ENCODE assay signal across 16 mouse cellular contexts in the genomic region with DNA sequence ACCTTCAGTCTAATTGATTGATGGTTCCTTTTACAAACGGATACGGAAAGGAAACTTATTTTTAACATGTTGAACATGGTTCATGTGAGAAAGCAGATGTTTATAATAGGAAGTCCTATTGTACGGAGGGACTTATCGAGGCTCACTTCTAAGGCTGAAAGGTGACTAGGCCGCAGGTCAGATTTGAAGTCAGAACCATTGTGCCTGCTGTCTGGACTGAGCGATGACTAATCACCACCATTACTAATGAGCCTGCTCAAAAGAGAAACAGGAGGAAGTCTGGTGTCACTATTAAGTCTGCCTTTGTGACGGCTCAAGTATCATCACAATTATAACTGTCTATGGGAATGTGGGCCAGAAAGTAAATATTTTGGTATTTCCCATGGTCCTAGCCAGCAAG.
DNase-seq lines count a peak whose midpoint lies in the region; ATAC-seq and TF ChIP-seq lines count a peak whose summit lies in the region.
"Had no signal": no experiment of that assay in that cellular context is flagged by ENCODE, and none has a peak within 500 bp of the region (broad histone marks: within the 10 kb centered on the region; RNA-seq: fewer than 3 reads in every experiment).

No protein-coding gene starts in this region.

- no peaks in the 10 kb centered on the region for H3K9me3 ChIP-seq in lung, embryonic 15.5 days
- no peaks in the 10 kb centered on the region for H3K9me3 ChIP-seq in kidney, postnatal 0 days (replicated peaks; ENCODE audit: low read length)
- H3K9me3 ChIP-seq: hindbrain, embryonic 15.5 days had no signal

- TF ChIP-seq CTCF in kidney, postnatal 0 days (IDR thresholded peaks at IDR 0.05; ENCODE audit: low read depth) = no peak

- no peak overlapping the region for H3K27ac ChIP-seq in lung, embryonic 15.5 days
- no peak overlapping the region for H3K27ac ChIP-seq in kidney, postnatal 0 days
- H3K27ac ChIP-seq: hindbrain, embryonic 15.5 days had no signal

- no peak overlapping the region for H3K4me2 ChIP-seq in lung, embryonic 15.5 days
- H3K4me2 ChIP-seq in kidney, postnatal 0 days (ENCODE audit: low read length) = no peak overlapping the region
- H3K4me2 ChIP-seq: hindbrain, embryonic 15.5 days; liver, embryonic 11.5 days had no signal

- WGBS in lung, embryonic 15.5 days = 47% methylated on average over 7 of the region's 7 CpGs
- 52% methylated on average over 7 of the region's 7 CpGs for WGBS in kidney, postnatal 0 days

- no peak overlapping the region for H3K9ac ChIP-seq in lung, embryonic 15.5 days
- H3K9ac ChIP-seq in kidney, postnatal 0 days (ENCODE audit: low read depth, low read length) = no peak overlapping the region
- H3K9ac ChIP-seq: hindbrain, embryonic 15.5 days had no signal

- intact Hi-C loops in heart, postnatal 14 days (cut with DNase I) = no loop called here

- peak; percentile 67 for ATAC-seq in lung, embryonic 15.5 days (ENCODE audit: borderline replicate concordance, extremely low read depth, low FRiP score, low TSS enrichment)
- ATAC-seq in kidney, postnatal 0 days (replicated peaks; ENCODE audit: low FRiP score, low read depth) = no peak
- ATAC-seq: intestine, postnatal 0 days had no signal

- no peaks in the 10 kb centered on the region for H3K4me1 ChIP-seq in lung, embryonic 15.5 days
- H3K4me1 ChIP-seq in kidney, postnatal 0 days (replicated peaks; ENCODE audit: insufficient read depth, low read length) = no peaks in the 10 kb centered on the region
- H3K4me1 ChIP-seq: hindbrain, embryonic 15.5 days had no signal

- no peaks in the 10 kb centered on the region for H3K36me3 ChIP-seq in lung, embryonic 15.5 days
- no peaks in the 10 kb centered on the region for H3K36me3 ChIP-seq in kidney, postnatal 0 days (ENCODE audit: insufficient read depth, low read length)
- H3K36me3 ChIP-seq: hindbrain, embryonic 15.5 days had no signal

- H3K4me3 ChIP-seq in lung, embryonic 15.5 days = no peak overlapping the region
- no peak overlapping the region for H3K4me3 ChIP-seq in kidney, postnatal 0 days (replicated peaks; ENCODE audit: low read depth, low read length)
- H3K4me3 ChIP-seq: hindbrain, embryonic 15.5 days; megakaryocyte, embryonic 14.5 days had no signal

- peak; percentile 62 to 88 for DNase-seq in heart, adult 9 months (ENCODE audit: low spot score in 2 of 2)
- DNase-seq in heart, postnatal 14 days = no peak
- DNase-seq in lung, postnatal 36 days = no peak
- peak; percentile 44 for DNase-seq in kidney, postnatal 0 days (ENCODE audit: low spot score)
- peak; percentile 14 to 30 for DNase-seq in lung, postnatal 4 days
- DNase-seq in cerebellum, postnatal 10 days = no peak
- DNase-seq: cerebellum, adult 9-10 months; gastrocnemius, postnatal 14 days; right cerebral cortex, postnatal 14 days; thymus, adult 2 months had no signal

- H3K27me3 ChIP-seq in lung, embryonic 15.5 days = no peaks in the 10 kb centered on the region
- no peaks in the 10 kb centered on the region for H3K27me3 ChIP-seq in kidney, postnatal 0 days (ENCODE audit: insufficient read depth, low read length)
- H3K27me3 ChIP-seq: CH12.LX; hindbrain, embryonic 15.5 days had no signal

Comparison
In these comparisons a context has a peak if more than half of its experiments do, and no peak if none do; other contexts are left out.
1. DNase-seq: peak in heart, adult 9 months (2 of 2), kidney, postnatal 0 days (single experiment) and lung, postnatal 4 days (2 of 2); none in heart, postnatal 14 days (0 of 2), lung, postnatal 36 days (single experiment) and cerebellum, postnatal 10 days (0 of 2).